Comparison of ENCODE assay signal across 30 mouse cellular contexts in the genomic region with DNA sequence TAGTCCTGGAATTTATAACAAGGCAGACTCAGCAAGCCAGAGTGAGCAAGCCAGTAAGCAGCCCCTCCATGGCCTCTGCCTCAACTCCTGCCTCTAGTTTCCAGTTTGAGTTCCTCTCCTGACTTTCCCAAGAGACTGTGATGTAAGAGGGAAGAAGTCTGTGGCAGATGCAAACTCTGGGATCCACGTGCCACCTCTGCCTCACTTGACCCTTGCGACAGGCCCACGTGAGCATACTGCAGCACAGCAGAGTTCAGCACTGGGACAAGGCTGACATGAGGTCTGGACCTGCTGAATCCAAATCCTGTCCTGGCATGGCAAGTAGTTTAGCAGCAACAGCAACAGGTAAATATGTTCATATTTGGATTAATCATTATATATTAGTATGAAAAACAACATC. TPM values are rescaled to one million over a fixed set of nuclear protein-coding genes. Genes with fewer than 3 reads are reported as not detected.
DNase-seq lines count a peak whose midpoint lies in the region; ATAC-seq lines count a peak whose summit lies in the region.
"Had no signal": no experiment of that assay in that cellular context is flagged by ENCODE, and none has a peak within 500 bp of the region (broad histone marks: within the 10 kb centered on the region; RNA-seq: fewer than 3 reads in every experiment).

No protein-coding gene starts in this region.

- H3K27ac ChIP-seq in heart, embryonic 10.5 days, result no peak overlapping the region
- no peak overlapping the region for H3K27ac ChIP-seq in forebrain, embryonic 13.5 days
- H3K27ac ChIP-seq: embryonic facial prominence, embryonic 10.5 days; embryonic facial prominence, embryonic 13.5 days; forebrain, embryonic 12.5 days; heart, embryonic 15.5 days; hindbrain, embryonic 10.5 days; hindbrain, embryonic 14.5 days; hindbrain, postnatal 0 days had no signal

- H3K9ac ChIP-seq in forebrain, embryonic 13.5 days, result no peak overlapping the region
- H3K9ac ChIP-seq: embryonic facial prominence, embryonic 13.5 days; forebrain, embryonic 12.5 days; heart, embryonic 12.5 days; heart, embryonic 15.5 days; hindbrain, embryonic 14.5 days had no signal

- 83% methylated on average over 3 of the region's 3 CpGs for WGBS in heart, embryonic 10.5 days
- 89% methylated on average over 3 of the region's 3 CpGs for WGBS in forebrain, embryonic 13.5 days

- H3K27me3 ChIP-seq in heart, embryonic 10.5 days (ENCODE audit: insufficient read depth, poor library complexity, severe bottlenecking), result no peaks in the 10 kb centered on the region
- no peaks in the 10 kb centered on the region for H3K27me3 ChIP-seq in forebrain, embryonic 13.5 days
- H3K27me3 ChIP-seq: embryonic facial prominence, embryonic 13.5 days; forebrain, embryonic 12.5 days; heart, embryonic 12.5 days; heart, embryonic 15.5 days had no signal

- no peak overlapping the region for H3K4me3 ChIP-seq in heart, embryonic 10.5 days
- H3K4me3 ChIP-seq in forebrain, embryonic 13.5 days, result no peak overlapping the region
- H3K4me3 ChIP-seq: embryonic facial prominence, embryonic 10.5 days; embryonic facial prominence, embryonic 13.5 days; erythroblast, embryonic 14.5 days; forebrain, embryonic 12.5 days; heart, embryonic 12.5 days; heart, embryonic 15.5 days; hindbrain, embryonic 10.5 days had no signal

- peak; percentile 83 for DNase-seq in heart, adult 11 months
- no peak for DNase-seq in heart, embryonic 10.5 days (ENCODE audit: low spot score)
- peak; percentile 84 for DNase-seq in adipocyte (ENCODE audit: low spot score)
- DNase-seq in adrenal gland, postnatal 10 days, result peak; percentile 11
- DNase-seq in adrenal gland, postnatal 36 days, result peak; percentile 15
- no peak for DNase-seq in left cerebral cortex, adult 18-20 months (ENCODE audit: low spot score in 2 of 2)
- DNase-seq: cerebellum, adult 11 months; cerebellum, adult 8-10 months; cerebellum, postnatal 10 days; cerebellum, postnatal 36 days; gastrocnemius, postnatal 10 days; gastrocnemius, postnatal 36 days; heart, postnatal 10 days; heart, postnatal 36 days had no signal

- no peaks in the 10 kb centered on the region for H3K9me3 ChIP-seq in heart, embryonic 10.5 days
- H3K9me3 ChIP-seq in forebrain, embryonic 13.5 days (replicated peaks), result no peaks in the 10 kb centered on the region
- H3K9me3 ChIP-seq: embryonic facial prominence, embryonic 10.5 days; embryonic facial prominence, embryonic 13.5 days; forebrain, embryonic 12.5 days; heart, embryonic 12.5 days; heart, embryonic 15.5 days; hindbrain, embryonic 10.5 days had no signal

- no peak for ATAC-seq in forebrain, embryonic 13.5 days
- ATAC-seq: CD4-positive, CD25-positive, alpha-beta regulatory T cell, adult 4 months; forebrain, embryonic 16.5 days; hindbrain, postnatal 0 days; inflammation-experienced regulatory T-cells, adult 6 months; intestine, embryonic 16.5 days had no signal

- H3K4me1 ChIP-seq in heart, embryonic 10.5 days, result peaks cover 5% of the 10 kb centered on the region; the same call in 1 of the 2 replicates
- H3K4me1 ChIP-seq in forebrain, embryonic 13.5 days, result no peaks in the 10 kb centered on the region
- H3K4me1 ChIP-seq: embryonic facial prominence, embryonic 10.5 days; forebrain, embryonic 12.5 days; heart, embryonic 15.5 days; hindbrain, embryonic 10.5 days had no signal

- peaks cover 71% of the 10 kb centered on the region for H3K36me3 ChIP-seq in heart, embryonic 10.5 days
- H3K36me3 ChIP-seq in forebrain, embryonic 13.5 days (ENCODE audit: poor library complexity, severe bottlenecking), result peaks cover 71% of the 10 kb centered on the region

- H3K4me2 ChIP-seq in forebrain, embryonic 13.5 days, result no peak overlapping the region
- H3K4me2 ChIP-seq: embryonic facial prominence, embryonic 13.5 days; forebrain, embryonic 12.5 days; heart, embryonic 12.5 days; heart, embryonic 15.5 days; hindbrain, embryonic 14.5 days had no signal

RNA-seq across cellular contexts. Expression of gene Cog6, which starts 17.0 kb away (rescaled TPM):
- polyA plus RNA-seq in heart, embryonic 10.5 days (2016; fragmentation: Nextera tagmentation; extraction: Ambion mirVana), result 45.0 and 57.7 TPM in 2 replicates
- total RNA-seq in adrenal gland, postnatal 10 days (2021), result 10 to 100 TPM; 33.8 to 40.6 TPM
- total RNA-seq in adrenal gland, postnatal 36 days (2021), result 10 to 100 TPM; 36.2 to 36.7 TPM
- total RNA-seq in left cerebral cortex, adult 18-20 months (2021), result 10 to 100 TPM; 39.9 to 45.0 TPM
- 55.2 and 55.4 TPM in 2 replicates for polyA plus RNA-seq in forebrain, embryonic 13.5 days (2015; fragmentation: Nextera tagmentation; extraction: Ambion mirVana)

RNA-seq across cellular contexts. Expression of gene Lhfp, which starts 41.3 kb away (rescaled TPM):
- polyA plus RNA-seq in heart, embryonic 10.5 days (2016; fragmentation: Nextera tagmentation; extraction: Ambion mirVana), result 50.8 and 65.4 TPM in 2 replicates
- total RNA-seq in adrenal gland, postnatal 10 days (2021), result 10 to 100 TPM; 24.4 to 28.7 TPM
- 10 to 100 TPM; 24.2 to 38.2 TPM for total RNA-seq in adrenal gland, postnatal 36 days (2021)
- 10 to 100 TPM; 27.2 to 31.6 TPM for total RNA-seq in left cerebral cortex, adult 18-20 months (2021)
- 23.9 and 27.3 TPM in 2 replicates for polyA plus RNA-seq in forebrain, embryonic 13.5 days (2015; fragmentation: Nextera tagmentation; extraction: Ambion mirVana)
- total RNA-seq: granulocyte monocyte progenitor cell, adult 5-6 weeks; MEL had no signal
- polyA plus RNA-seq: erythroblast, embryonic 14.5 days; inflammation-experienced regulatory T-cells, adult 6 months had no signal

Comparison
In these comparisons a context has a peak if more than half of its experiments do, and no peak if none do; other contexts are left out.
1. DNase-seq: peak in heart, adult 11 months (single experiment), adipocyte (single experiment), adrenal gland, postnatal 10 days (single experiment) and adrenal gland, postnatal 36 days (2 of 2); none in heart, embryonic 10.5 days (single experiment) and left cerebral cortex, adult 18-20 months (0 of 2).